Mouse (Mus musculus) hematopoietic stem cell, adult 5-6 weeks (primary cell): Measurements from ENCODE around the gene Krtap9-3. TPM values are rescaled to one million over a fixed set of nuclear protein-coding genes. Genes with fewer than 3 reads are reported as not detected.

Source experiments
- ATAC-seq, 2 experiments: fragments of 125-278 bp in 1 of 2; replicated peaks in 1 of 2; 2 replicates each; pipeline ENCODE4 v1.8.0; 2016 to 2017; ENCODE audit warnings: inconsistent platforms in 2 of 2, mild to moderate bottlenecking in 2 of 2, moderate number of reproducible peaks in 2 of 2, low read depth in 1 of 2, moderate TSS enrichment in 1 of 2; ENCODE audit not compliant: low FRiP score in 2 of 2, poor library complexity in 2 of 2, severe bottlenecking in 2 of 2, insufficient read depth in 1 of 2, low TSS enrichment in 1 of 2
- total RNA-seq: library from RNA; stranded (forward); fragments of 172-1452, 232-1000 nt; gene quantifications from 2 replicates; pipeline ENCODE4 v1.2.3, GENCODE M21; 2017

The Krtap9-3 gene
- total RNA-seq, 1 experiment from 2014 or later = not detected

- ATAC-seq = no peak
These were observed 16.3 kb downstream of the Krtap9-3 start for GRCm38 (mm10) chr11:99581564-99581963.

GRCm38 (mm10) chr11:99581051-99581450, 16.9 kb downstream of the Krtap9-3 start:
- ATAC-seq = no peak

GRCm38 (mm10) chr11:99580636-99581035, 17.3 kb downstream of the Krtap9-3 start, which contains the start of gene Krtap1-5:
Gene Krtap1-5 (minus strand): TSS chr11:99581016.
- no peak for ATAC-seq

GRCm38 (mm10) chr11:99574106-99574505, 23.8 kb downstream of the Krtap9-3 start:
- ATAC-seq = peak; percentile 83 to 88

GRCm38 (mm10) chr11:99573164-99573563, 24.7 kb downstream of the Krtap9-3 start:
- no peak for ATAC-seq

GRCm38 (mm10) chr11:99566530-99566929, 31.4 kb downstream of the Krtap9-3 start, which contains the start of gene Krtap3-1:
Gene Krtap3-1 (minus strand): TSS chr11:99566630.
- no peak for ATAC-seq

- no peak for ATAC-seq
These were observed 35.3 kb downstream of the Krtap9-3 start for GRCm38 (mm10) chr11:99562580-99562979.

- ATAC-seq = no peak
These were observed 38.5 kb downstream of the Krtap9-3 start, which contains the start of gene Gm11939 for GRCm38 (mm10) chr11:99559366-99559765. Gene Gm11939 (minus strand): TSS chr11:99559466.

GRCm38 (mm10) chr11:99557976-99558745, 39.7 kb downstream of the Krtap9-3 start:
- no peak for ATAC-seq

- ATAC-seq = no peak
These were observed 41.2 kb downstream of the Krtap9-3 start, which contains the start of gene Krtap3-2 for GRCm38 (mm10) chr11:99556753-99557152. Gene Krtap3-2 (minus strand): TSS chr11:99556853.

GRCm38 (mm10) chr11:99556195-99556594, 41.7 kb downstream of the Krtap9-3 start:
- no peak for ATAC-seq

- no peak for ATAC-seq
These were observed 47.1 kb downstream of the Krtap9-3 start, which contains the start of gene Krtap3-3 for GRCm38 (mm10) chr11:99550765-99551164. Gene Krtap3-3 (minus strand): TSS chr11:99550865.

GRCm38 (mm10) chr11:99547892-99548291, 50.0 kb downstream of the Krtap9-3 start:
- ATAC-seq = no peak

Other genes with a start within 250 kb of the Krtap9-3 start
- gene Krt27, start 247.0 kb downstream of the Krtap9-3 start, total RNA-seq = not detected in 2 replicates
- gene Krt28, start 223.2 kb downstream of the Krtap9-3 start, total RNA-seq = not detected in 2 replicates
- not detected in 2 replicates for gene Krt10, start 208.7 kb downstream of the Krtap9-3 start, total RNA-seq
- not detected in 2 replicates for gene Krt12, start 175.8 kb downstream of the Krtap9-3 start, total RNA-seq
- gene Krt20, start 160.0 kb downstream of the Krtap9-3 start, total RNA-seq = not detected in 2 replicates
- not detected in 2 replicates for gene Krt23, start 105.0 kb downstream of the Krtap9-3 start, total RNA-seq
- not detected in 2 replicates for gene Krt39, start 76.8 kb downstream of the Krtap9-3 start, total RNA-seq
- not detected in 2 replicates for gene Krt40, start 54.9 kb downstream of the Krtap9-3 start, total RNA-seq
- not detected in 2 replicates for gene Krtap3-3, start 47.2 kb downstream of the Krtap9-3 start, total RNA-seq
- gene Krtap3-2, start 41.3 kb downstream of the Krtap9-3 start, total RNA-seq = not detected in 2 replicates
- gene Gm11939, start 38.6 kb downstream of the Krtap9-3 start, total RNA-seq = not detected in 2 replicates
- not detected in 2 replicates for gene Krtap3-1, start 31.5 kb downstream of the Krtap9-3 start, total RNA-seq
- not detected in 2 replicates for gene Krtap1-5, start 17.1 kb downstream of the Krtap9-3 start, total RNA-seq
- gene Krtap1-4, start 14.5 kb downstream of the Krtap9-3 start, total RNA-seq = not detected in 2 replicates
- not detected in 2 replicates for gene Krtap1-3, start 6.8 kb downstream of the Krtap9-3 start, total RNA-seq
- not detected in 2 replicates for gene Gm11938, start 5.2 kb upstream of the Krtap9-3 start, total RNA-seq
- gene Gm11937, start 12.1 kb upstream of the Krtap9-3 start, total RNA-seq = not detected in 2 replicates
- gene Krtap2-4, start 16.7 kb upstream of the Krtap9-3 start, total RNA-seq = not detected in 2 replicates
- gene Gm11562, start 22.3 kb upstream of the Krtap9-3 start, total RNA-seq = not detected in 2 replicates
- not detected in 2 replicates for gene Krtap4-1, start 30.1 kb upstream of the Krtap9-3 start, total RNA-seq
- gene Krtap4-2, start 37.0 kb upstream of the Krtap9-3 start, total RNA-seq = not detected in 2 replicates
- not detected in 2 replicates for gene Krtap4-7, start 46.0 kb upstream of the Krtap9-3 start, total RNA-seq
- not detected in 2 replicates for gene Gm11555, start 52.1 kb upstream of the Krtap9-3 start, total RNA-seq
- gene Gm11563, start 60.9 kb upstream of the Krtap9-3 start, total RNA-seq = not detected in 2 replicates
- gene Krtap4-6, start 67.9 kb upstream of the Krtap9-3 start, total RNA-seq = not detected in 2 replicates
- gene Gm14190, start 92.6 kb upstream of the Krtap9-3 start, total RNA-seq = not detected in 2 replicates
- not detected in 2 replicates for gene Gm14180, start 136.2 kb upstream of the Krtap9-3 start, total RNA-seq
- gene Gm11595, start 174.8 kb upstream of the Krtap9-3 start, total RNA-seq = not detected in 2 replicates
- gene Krtap4-8, start 182.6 kb upstream of the Krtap9-3 start, total RNA-seq = not detected in 2 replicates
- gene Krtap4-9, start 187.1 kb upstream of the Krtap9-3 start, total RNA-seq = not detected in 2 replicates
- not detected in 2 replicates for gene Gm11596, start 195.4 kb upstream of the Krtap9-3 start, total RNA-seq
- not detected in 2 replicates for gene Gm11569, start 200.8 kb upstream of the Krtap9-3 start, total RNA-seq
- not detected in 2 replicates for gene Gm11554, start 206.3 kb upstream of the Krtap9-3 start, total RNA-seq
- not detected in 2 replicates for gene Krtap4-13, start 211.8 kb upstream of the Krtap9-3 start, total RNA-seq
- not detected in 2 replicates for gene Gm11564, start 217.6 kb upstream of the Krtap9-3 start, total RNA-seq
- not detected in 2 replicates for gene 2300003K06Rik, start 240.0 kb upstream of the Krtap9-3 start, total RNA-seq